Mouse (Mus musculus) ES-Bruce4 (cell line): ENCODE data around the gene Sec14l3.

Source experiments
- CTCF ChIP-seq: IDR thresholded peaks from one replicate; pipeline ENCODE4 v1.8.1; 2011; ENCODE audit warnings: low read depth, low read length
- POLR2A ChIP-seq: IDR thresholded peaks from one replicate; pipeline ENCODE4 v1.8.1; 2011; ENCODE audit warnings: low read length; ENCODE audit not compliant: insufficient read depth

DNA sequence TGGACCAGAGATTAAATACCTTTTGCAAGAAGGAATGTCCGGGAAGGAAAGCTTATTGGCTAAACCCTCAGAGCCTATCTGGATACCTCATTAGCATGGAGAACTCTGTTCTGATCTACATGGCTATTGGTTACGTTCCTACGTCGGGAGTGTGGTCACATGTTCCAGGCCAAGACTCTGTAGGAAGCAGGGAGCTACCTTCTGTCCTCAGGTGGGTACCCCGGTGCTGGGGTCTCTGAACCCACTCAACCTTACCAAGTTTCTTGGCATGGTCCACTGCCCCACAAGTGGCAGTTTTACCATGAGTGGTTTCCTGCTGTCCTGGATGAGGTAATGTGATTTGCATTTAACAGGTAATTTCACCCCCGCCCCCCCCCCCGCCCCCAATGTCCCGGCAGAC, 37.6 kb upstream of the Sec14l3 start:
- TF ChIP-seq CTCF: no peak
- no peak for TF ChIP-seq POLR2A
